Mouse (Mus musculus): ENCODE measurements around the gene Recql5. TPM values are rescaled to one million over a fixed set of nuclear protein-coding genes. Genes with fewer than 3 reads are reported as not detected.

Gene Recql5
- polyA plus RNA-seq, 1 experiment from 2014 or later, result 34.7 TPM

Other genes starting within 250 kb of the Recql5 start
- 151 and 164 TPM in 2 replicates for gene Grb2, start 224.9 kb downstream of the Recql5 start, polyA plus RNA-seq (2016; fragmentation: Nextera tagmentation; extraction: Ambion mirVana)
- gene Tmem94, start 168.0 kb downstream of the Recql5 start, polyA plus RNA-seq (2016; fragmentation: Nextera tagmentation; extraction: Ambion mirVana), result 41.6 and 42.1 TPM in 2 replicates
- 17.2 and 17.9 TPM in 2 replicates for gene Caskin2, start 119.8 kb downstream of the Recql5 start, polyA plus RNA-seq (2016; fragmentation: Nextera tagmentation; extraction: Ambion mirVana)
- 27.1 and 28.8 TPM in 2 replicates for gene Tsen54, start 118.8 kb downstream of the Recql5 start, polyA plus RNA-seq (2016; fragmentation: Nextera tagmentation; extraction: Ambion mirVana)
- gene Llgl2, start 109.4 kb downstream of the Recql5 start, polyA plus RNA-seq (2016; fragmentation: Nextera tagmentation; extraction: Ambion mirVana), result 4.0 and 6.1 TPM in 2 replicates
- 0.05 and 0.12 TPM in 2 replicates for gene Myo15b, start 75.1 kb downstream of the Recql5 start, polyA plus RNA-seq (2016; fragmentation: Nextera tagmentation; extraction: Ambion mirVana)
- gene Smim5, start 33.5 kb downstream of the Recql5 start, polyA plus RNA-seq (2016; fragmentation: Nextera tagmentation; extraction: Ambion mirVana), result 2.3 and 4.2 TPM in 2 replicates
- 1.3 TPM in 2 replicates for gene Smim6, start 21.5 kb downstream of the Recql5 start, polyA plus RNA-seq (2016; fragmentation: Nextera tagmentation; extraction: Ambion mirVana)
- 51.0 and 54.4 TPM in 2 replicates for gene Sap30bp, start 195 bp downstream of the Recql5 start, polyA plus RNA-seq (2016; fragmentation: Nextera tagmentation; extraction: Ambion mirVana)
- 1.7 and 2.1 TPM in 2 replicates for gene Itgb4, start 41.2 kb upstream of the Recql5 start, polyA plus RNA-seq (2016; fragmentation: Nextera tagmentation; extraction: Ambion mirVana)
- gene Galk1, start 79.2 kb upstream of the Recql5 start, polyA plus RNA-seq (2016; fragmentation: Nextera tagmentation; extraction: Ambion mirVana), result 109 and 115 TPM in 2 replicates
- gene H3f3b, start 94.5 kb upstream of the Recql5 start, polyA plus RNA-seq (2016; fragmentation: Nextera tagmentation; extraction: Ambion mirVana), result 2,216 and 2,474 TPM in 2 replicates
- gene Unk, start 96.8 kb upstream of the Recql5 start, polyA plus RNA-seq (2016; fragmentation: Nextera tagmentation; extraction: Ambion mirVana), result 48.8 and 49.1 TPM in 2 replicates
- gene Unc13d, start 144.5 kb upstream of the Recql5 start, polyA plus RNA-seq (2016; fragmentation: Nextera tagmentation; extraction: Ambion mirVana), result 1.6 and 1.7 TPM in 2 replicates
- 90.7 and 97.7 TPM in 2 replicates for gene Wbp2, start 153.5 kb upstream of the Recql5 start, polyA plus RNA-seq (2016; fragmentation: Nextera tagmentation; extraction: Ambion mirVana)
- 4.4 and 5.3 TPM in 2 replicates for gene Trim47, start 193.7 kb upstream of the Recql5 start, polyA plus RNA-seq (2016; fragmentation: Nextera tagmentation; extraction: Ambion mirVana)
- gene Trim65, start 197.7 kb upstream of the Recql5 start, polyA plus RNA-seq (2016; fragmentation: Nextera tagmentation; extraction: Ambion mirVana), result 2.2 and 2.3 TPM in 2 replicates
- 72.7 and 77.8 TPM in 2 replicates for gene Mrpl38, start 205.4 kb upstream of the Recql5 start, polyA plus RNA-seq (2016; fragmentation: Nextera tagmentation; extraction: Ambion mirVana)
- gene Fbf1, start 234.7 kb upstream of the Recql5 start, polyA plus RNA-seq (2016; fragmentation: Nextera tagmentation; extraction: Ambion mirVana), result 80.7 and 80.9 TPM in 2 replicates